Comparison of ENCODE assay signal across 12 mouse cellular contexts in the genomic region with DNA sequence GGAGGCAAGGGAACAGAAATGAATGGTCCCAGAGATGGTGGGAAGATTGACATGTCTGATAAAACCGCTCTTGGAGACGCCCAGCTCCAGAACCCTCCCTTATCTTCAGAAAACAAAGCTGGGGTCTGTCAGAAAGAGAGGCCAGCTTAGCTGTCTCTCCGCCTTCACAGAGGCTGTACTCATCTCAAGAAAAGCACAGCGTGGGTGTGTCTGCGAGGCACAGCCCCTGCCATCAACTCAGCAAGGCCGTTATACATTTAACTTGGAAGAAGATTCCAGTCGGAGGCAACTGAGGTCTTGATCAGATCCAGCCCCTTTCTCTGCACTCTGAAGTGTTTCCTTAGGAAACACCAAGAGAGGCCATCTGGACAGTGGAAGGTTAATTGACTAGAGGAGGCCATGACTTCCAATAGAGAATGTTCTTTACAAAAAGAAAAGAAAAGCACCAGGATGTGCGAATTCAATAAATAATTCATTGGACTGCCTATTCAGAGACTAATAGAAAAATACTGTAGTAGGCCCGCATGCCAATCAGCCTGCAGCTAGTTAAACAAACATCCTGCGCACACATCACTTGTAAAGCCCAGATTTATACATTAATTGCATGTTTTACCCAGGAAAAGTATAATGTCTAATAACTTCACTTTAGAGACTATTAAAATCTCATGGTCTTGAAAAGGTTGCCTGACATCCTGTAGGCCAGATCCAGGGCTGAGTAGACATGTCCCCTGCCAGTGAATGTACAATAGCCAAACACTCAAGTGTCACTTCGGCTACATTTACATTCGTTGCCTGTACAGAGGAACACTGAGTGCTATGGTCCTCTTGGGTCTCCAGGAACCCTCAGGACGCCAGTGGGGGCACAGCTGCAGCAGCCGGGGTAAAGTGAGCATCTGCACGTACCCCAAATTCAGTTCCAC. TPM values are rescaled to one million over a fixed set of nuclear protein-coding genes. Genes with fewer than 3 reads are reported as not detected.
DNase-seq lines count a peak whose midpoint lies in the region; ATAC-seq and TF ChIP-seq lines count a peak whose summit lies in the region.
"Had no signal": no experiment of that assay in that cellular context is flagged by ENCODE, and none has a peak within 500 bp of the region (broad histone marks: within the 10 kb centered on the region; RNA-seq: fewer than 3 reads in every experiment).

No protein-coding gene starts in this region.

- 25% methylated on average over 15 of the region's 15 CpGs for WGBS in forebrain, postnatal 0 days
- WGBS in midbrain, embryonic 13.5 days = 29% methylated on average over 15 of the region's 15 CpGs

- no peaks in the 10 kb centered on the region for H3K9me3 ChIP-seq in forebrain, postnatal 0 days (ENCODE audit: low read length)
- H3K9me3 ChIP-seq in midbrain, embryonic 13.5 days = no peaks in the 10 kb centered on the region

- H3K9ac ChIP-seq in forebrain, postnatal 0 days = no peak overlapping the region
- H3K9ac ChIP-seq in midbrain, embryonic 13.5 days (replicated peaks) = no peak overlapping the region
- H3K9ac ChIP-seq: lung, embryonic 14.5 days had no signal

- H3K4me2 ChIP-seq in forebrain, postnatal 0 days (ENCODE audit: low read depth) = no peak overlapping the region
- H3K4me2 ChIP-seq in midbrain, embryonic 13.5 days (replicated peaks) = no peak overlapping the region
- H3K4me2 ChIP-seq: lung, embryonic 14.5 days had no signal

- H3K4me3 ChIP-seq in forebrain, postnatal 0 days (ENCODE audit: low read depth, low read length) = no peak overlapping the region
- no peak overlapping the region for H3K4me3 ChIP-seq in midbrain, embryonic 13.5 days (replicated peaks)

- TF ChIP-seq CTCF in forebrain, postnatal 0 days (IDR thresholded peaks at IDR 0.05; ENCODE audit: low read depth) = no peak

- ATAC-seq in forebrain, postnatal 0 days = peak; percentile 80
- ATAC-seq in midbrain, embryonic 13.5 days = peak; percentile 68

- H3K27ac ChIP-seq in forebrain, postnatal 0 days (ENCODE audit: low read depth, low read length) = 0 out of 2 replicates have a peak overlapping the region, but pooled peaks have one; percentile 70
- peak overlapping the region; percentile 40 for H3K27ac ChIP-seq in midbrain, embryonic 13.5 days

- H3K27me3 ChIP-seq in forebrain, postnatal 0 days (ENCODE audit: insufficient read depth, low read length) = no peaks in the 10 kb centered on the region
- H3K27me3 ChIP-seq in midbrain, embryonic 13.5 days = no peaks in the 10 kb centered on the region; the same call in 1 of the 2 replicates

- H3K4me1 ChIP-seq in forebrain, postnatal 0 days (ENCODE audit: insufficient read depth) = no peaks in the 10 kb centered on the region
- peaks cover 17% of the 10 kb centered on the region for H3K4me1 ChIP-seq in midbrain, embryonic 13.5 days (replicated peaks)

- no peaks in the 10 kb centered on the region for H3K36me3 ChIP-seq in forebrain, postnatal 0 days (ENCODE audit: insufficient read depth)
- no peaks in the 10 kb centered on the region for H3K36me3 ChIP-seq in midbrain, embryonic 13.5 days

- peak; percentile 11 to 17 for DNase-seq in cerebellum, postnatal 10 days
- no peak for DNase-seq in cerebellum, adult 9-10 months
- DNase-seq in MN1 (ENCODE audit: low spot score) = peak; percentile 21
- DNase-seq in forebrain, postnatal 0 days = peak; percentile 38
- DNase-seq in cerebellum, postnatal 36 days = no peak
- no peak for DNase-seq in cerebellum, adult 9-11 months
- DNase-seq in thymus, postnatal 10 days (ENCODE audit: low spot score in 2 of 2) = no peak
- DNase-seq: kidney, adult 11 months; lung, embryonic 14.5 days; spleen, adult 18-20 months; thymus, adult 18-20 months had no signal

RNA-seq across cellular contexts. Expression of a gene that starts 38.3 kb away (rescaled TPM):
- 105 and 125 TPM in 2 replicates for total RNA-seq in forebrain, postnatal 0 days (2014; rRNA removed)
- 27.9 and 43.0 TPM in 2 replicates for polyA plus RNA-seq in forebrain, postnatal 0 days (2015; fragmentation: Nextera tagmentation; extraction: Ambion mirVana)
- polyA plus RNA-seq in midbrain, embryonic 13.5 days (2015; fragmentation: Nextera tagmentation; extraction: Ambion mirVana) = 70.2 and 71.2 TPM in 2 replicates

Comparison
In these comparisons a context has a peak if more than half of its experiments do, and no peak if none do; other contexts are left out.
1. DNase-seq: peak in cerebellum, postnatal 10 days (2 of 2), MN1 (single experiment) and forebrain, postnatal 0 days (single experiment); none in cerebellum, adult 9-10 months (single experiment), cerebellum, postnatal 36 days (0 of 2), cerebellum, adult 9-11 months (single experiment) and thymus, postnatal 10 days (0 of 2).